Mouse (Mus musculus) kidney, embryonic 16.5 days (tissue): Measurements from ENCODE around the gene Ppp5c. TPM values are rescaled to one million over a fixed set of nuclear protein-coding genes. Genes with fewer than 3 reads are reported as not detected.

Experiments
- ATAC-seq: fragments of 200-750 bp; cut with Nextera tagmentation; 2 replicates; pipeline ENCODE4 v1.8.0; 2017; ENCODE audit warnings: moderate TSS enrichment; ENCODE audit not compliant: low FRiP score, low TSS enrichment
- H3K27ac ChIP-seq: fragments of 300-500 bp; sonication (generic); 2 replicates; pipeline ENCODE4 v1.5.1; 2014; ENCODE audit warnings: low read length
- H3K27me3 ChIP-seq: fragments of 300-500 bp; sonication (generic); 2 replicates; pipeline ENCODE4 v1.6.1; 2014; ENCODE audit warnings: low read length, control low read depth, mixed read lengths; ENCODE audit not compliant: insufficient read depth
- H3K36me3 ChIP-seq: fragments of 300-500 bp; sonication (generic); 2 replicates; pipeline ENCODE4 v1.6.1; 2014; ENCODE audit warnings: low read length, control low read depth, mixed read lengths; ENCODE audit not compliant: insufficient read depth
- H3K4me1 ChIP-seq: fragments of 300-500 bp; sonication (generic); 2 replicates; pipeline ENCODE4 v1.6.1; 2014; ENCODE audit warnings: low read length, control low read depth, mixed read lengths; ENCODE audit not compliant: insufficient read depth
- H3K4me2 ChIP-seq: fragments of 300-500 bp; sonication (generic); replicated peaks from 2 replicates; pipeline ENCODE4 v1.6.1; 2014; ENCODE audit warnings: low read depth, low read length
- H3K4me3 ChIP-seq: fragments of 300-500 bp; sonication (generic); 2 replicates; pipeline ENCODE4 v1.5.1; 2014; ENCODE audit warnings: mild to moderate bottlenecking, low read length
- H3K9ac ChIP-seq: fragments of 300-500 bp; sonication (generic); replicated peaks from 2 replicates; pipeline ENCODE4 v1.6.1; 2014; ENCODE audit warnings: low read length
- H3K9me3 ChIP-seq: fragments of 300-500 bp; sonication (generic); 2 replicates; pipeline ENCODE4 v1.6.1; 2016; ENCODE audit warnings: low read length, control low read depth
- WGBS: fragments of 180-500 bp; shearing (Covaris S2); extraction: QIAGEN DNeasy Blood & Tissue Kit; methylation state at CpG from one replicate; pipeline ENCODE4 v1.1.7; 2014; 5-methylcytosine and 5-hydroxymethylcytosine counted together
- polyA plus RNA-seq: library from polyadenylated mRNA; unstranded; fragments of >200 nt; fragmentation: Nextera tagmentation; extraction: Ambion mirVana; gene quantifications from 2 replicates; pipeline ENCODE4 v1.2.1, GENCODE M21; 2015

Ppp5c gene
- polyA plus RNA-seq, 1 experiment from 2014 or later: 125 TPM

DNA sequence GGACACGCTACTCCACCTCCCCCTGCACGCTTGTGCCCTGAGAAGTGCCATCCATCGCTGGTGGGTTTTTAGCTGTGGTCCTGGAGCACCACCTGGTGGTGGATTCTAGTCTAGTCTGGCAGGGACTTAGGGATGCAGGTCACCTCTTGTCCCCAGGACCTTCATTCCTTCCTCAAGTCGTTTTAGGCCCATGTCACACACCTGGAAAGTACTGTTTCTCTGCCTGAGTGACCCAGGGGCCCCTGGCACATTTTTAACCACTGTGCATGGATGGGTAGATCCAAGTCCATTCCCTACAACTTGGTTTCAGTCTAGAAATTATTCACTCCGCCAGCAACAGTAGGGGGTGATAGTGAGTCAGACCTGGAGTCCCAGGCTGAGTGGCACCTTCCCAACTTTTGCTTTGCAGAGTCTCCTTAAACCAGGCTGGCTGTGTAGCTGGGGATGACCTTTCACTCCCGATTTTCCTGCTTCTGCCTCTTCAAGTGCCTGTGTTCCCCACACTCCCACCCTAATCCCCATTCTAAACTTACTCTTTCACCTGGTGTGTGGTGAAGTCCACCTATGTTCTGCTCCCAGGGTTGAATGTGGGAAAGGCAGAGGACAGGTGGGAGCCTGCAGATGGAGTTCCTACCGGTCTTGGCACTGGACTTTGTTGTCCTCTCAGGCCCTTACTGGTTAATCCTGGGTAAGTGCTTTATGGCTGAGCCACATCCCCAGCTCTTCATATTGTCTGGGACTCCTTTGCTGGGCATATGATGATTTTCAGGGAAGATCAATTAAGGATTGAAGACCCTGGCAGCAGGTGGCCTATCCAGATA, 25.1 kb downstream of the Ppp5c start:
- WGBS: 11% methylated on average over 7 of the region's 7 CpGs
- Histone ChIP-seq H3K36me3 (peaks cover 56% of the 10 kb centered on the region), H3K27me3 (no peaks in the 10 kb centered on the region), H3K9ac (no peak overlapping the region), H3K4me1 (no peaks in the 10 kb centered on the region), H3K27ac (peak overlapping the region; percentile 35), H3K9me3 (no peaks in the 10 kb centered on the region), H3K4me3 (no peak overlapping the region), H3K4me2 (no peak overlapping the region)
- peak; percentile 56 for ATAC-seq

DNA sequence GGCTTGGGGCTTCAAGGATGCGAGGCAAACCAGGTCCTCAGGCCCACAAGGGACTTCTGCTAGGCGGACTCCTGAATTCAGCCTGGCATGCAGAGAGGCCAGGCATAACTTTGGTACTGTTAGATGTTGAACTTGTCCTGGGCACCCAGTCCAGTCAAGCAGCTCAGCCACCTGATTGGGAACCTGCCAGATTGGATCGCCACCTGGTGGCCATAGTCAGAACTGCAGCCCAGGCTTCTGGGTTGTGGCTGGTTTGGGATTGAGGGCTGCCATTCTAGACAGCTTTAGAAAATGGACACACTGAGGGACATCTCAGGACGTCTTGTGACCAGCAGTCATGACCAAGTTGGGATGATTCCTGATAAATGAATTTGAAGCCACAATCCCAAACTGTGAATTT, 28.1 kb downstream of the Ppp5c start:
- H3K4me1 ChIP-seq: peaks cover 25% of the 10 kb centered on the region
- peaks cover 35% of the 10 kb centered on the region for H3K36me3 ChIP-seq
- no peak overlapping the region for H3K4me2 ChIP-seq
- no peak overlapping the region for H3K4me3 ChIP-seq
- H3K27ac ChIP-seq: no peak overlapping the region
- ATAC-seq: no peak
- H3K9ac ChIP-seq: no peak overlapping the region
- H3K9me3 ChIP-seq: no peaks in the 10 kb centered on the region
- 28% methylated on average over 4 of the region's 4 CpGs for WGBS
- no peaks in the 10 kb centered on the region for H3K27me3 ChIP-seq

GRCm38 (mm10) chr7:16999233-16999632, 28.5 kb downstream of the Ppp5c start:
- no peak for ATAC-seq
- WGBS: 76% methylated on average over 4 of the region's 4 CpGs
- Histone ChIP-seq H3K4me1 (peaks cover 25% of the 10 kb centered on the region), H3K4me2 (no peak overlapping the region), H3K36me3 (peaks cover 35% of the 10 kb centered on the region), H3K27ac (no peak overlapping the region), H3K9me3 (no peaks in the 10 kb centered on the region), H3K4me3 (no peak overlapping the region), H3K9ac (no peak overlapping the region), H3K27me3 (no peaks in the 10 kb centered on the region)

- Histone ChIP-seq H3K9ac (peak overlapping the region; percentile 86), H3K27ac (peak overlapping the region; percentile 1; the same call in 1 of the 2 replicates), H3K4me2 (peak overlapping the region; percentile 81), H3K4me1 (peaks cover 43% of the 10 kb centered on the region), H3K9me3 (no peaks in the 10 kb centered on the region), H3K4me3 (peak overlapping the region; percentile 84), H3K27me3 (no peaks in the 10 kb centered on the region), H3K36me3 (peaks cover 22% of the 10 kb centered on the region)
- ATAC-seq: no peak
- 63% methylated on average over 4 of the region's 4 CpGs for WGBS
These were observed 32.4 kb downstream of the Ppp5c start for GRCm38 (mm10) chr7:16995345-16995744.

GRCm38 (mm10) chr7:16994400-16994799, 33.3 kb downstream of the Ppp5c start:
- Histone ChIP-seq H3K4me1 (peaks cover 51% of the 10 kb centered on the region), H3K9me3 (no peaks in the 10 kb centered on the region), H3K36me3 (peaks cover 15% of the 10 kb centered on the region), H3K4me3 (peak overlapping the region; percentile 84), H3K27me3 (no peaks in the 10 kb centered on the region), H3K27ac (peak overlapping the region; percentile 92), H3K9ac (peak overlapping the region; percentile 86), H3K4me2 (peak overlapping the region; percentile 81)
- WGBS: under 1% methylated on average over 20 of the region's 20 CpGs
- no peak for ATAC-seq

- peak overlapping the region; percentile 92 for H3K27ac ChIP-seq
- H3K4me2 ChIP-seq: peak overlapping the region; percentile 81
- whole genome bisulfite sequencing: under 1% methylated on average over 27 of the region's 27 CpGs
- peaks cover 51% of the 10 kb centered on the region for H3K4me1 ChIP-seq
- H3K9ac ChIP-seq: peak overlapping the region; percentile 86
- peaks cover 15% of the 10 kb centered on the region for H3K36me3 ChIP-seq
- peak overlapping the region; percentile 84 for H3K4me3 ChIP-seq
- H3K27me3 ChIP-seq: no peaks in the 10 kb centered on the region
- peak; percentile 94 for ATAC-seq
- no peaks in the 10 kb centered on the region for H3K9me3 ChIP-seq
These were observed 33.9 kb downstream of the Ppp5c start for GRCm38 (mm10) chr7:16993651-16994399.

DNA sequence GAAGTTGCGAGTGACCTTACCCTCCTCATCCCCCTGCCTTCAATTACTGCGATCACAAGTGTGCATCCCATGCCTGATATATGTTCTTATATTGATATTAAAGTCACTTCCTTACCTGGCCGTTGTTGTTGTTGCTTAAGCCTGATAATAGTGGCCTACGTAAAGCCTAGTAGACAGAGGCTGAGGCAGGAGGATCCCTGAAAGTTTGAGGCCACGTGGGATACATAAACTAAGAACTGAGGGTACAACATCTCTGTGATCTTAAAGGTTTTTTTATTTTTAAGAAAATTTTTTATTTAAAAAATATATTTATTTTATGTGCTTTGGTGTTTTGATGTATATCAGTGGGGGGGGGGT, 35.3 kb downstream of the Ppp5c start, which contains the start of gene Ccdc8:
TSS of gene Ccdc8 (plus strand) at position 258 of the 357 bp plus-strand sequence.
- ATAC-seq: no peak
- Histone ChIP-seq H3K9me3 (no peaks in the 10 kb centered on the region), H3K36me3 (peaks cover 5% of the 10 kb centered on the region; the same call in 1 of the 2 replicates), H3K9ac (peak within 1 kb of the TSS; percentile 53), H3K4me1 (peaks cover 53% of the 10 kb centered on the region), H3K4me2 (peak within 1 kb of the TSS; percentile 81), H3K4me3 (peak within 1 kb of the TSS; percentile 84), H3K27me3 (no peaks in the 10 kb centered on the region), H3K27ac (peak within 1 kb of the TSS; percentile 98)
- 90% methylated on average over 5 of the region's 5 CpGs for WGBS

DNA sequence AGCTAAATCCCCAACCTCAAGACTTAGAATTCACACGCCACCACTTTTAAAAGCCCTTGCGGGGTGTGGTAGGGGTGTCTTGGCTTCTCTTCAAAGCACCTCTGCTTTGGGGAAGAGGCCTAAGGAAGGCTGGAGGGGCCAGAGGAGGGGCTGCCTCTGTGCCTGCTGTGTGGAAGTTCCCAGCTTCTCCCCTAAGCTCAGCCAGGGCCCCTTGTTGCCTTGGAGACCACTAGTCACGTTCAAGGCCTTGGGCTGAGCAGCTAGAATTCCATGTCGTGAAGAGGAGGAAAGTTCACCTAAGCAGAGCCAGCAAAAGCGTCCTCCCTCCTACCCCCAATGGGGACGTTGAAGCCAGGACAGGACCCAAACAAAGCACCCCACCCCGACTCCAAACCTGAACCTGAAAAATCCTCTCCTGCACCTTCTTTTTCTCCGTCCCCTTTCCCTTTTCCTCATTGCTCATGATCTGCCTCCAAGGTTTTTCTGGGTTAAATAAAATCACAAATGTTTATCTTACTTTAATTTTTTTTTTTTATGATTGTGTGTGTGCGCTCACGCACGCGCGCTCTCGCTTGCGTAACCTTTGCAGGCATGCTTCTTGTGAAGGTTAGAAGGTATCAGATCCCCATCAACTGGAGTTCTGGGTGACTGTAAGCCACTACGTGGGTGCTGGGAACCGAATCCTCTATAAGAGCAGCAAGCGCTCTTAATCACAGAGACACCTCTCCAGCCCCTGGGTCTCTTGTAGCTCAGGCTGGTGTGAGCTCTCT, 35.9 kb downstream of the Ppp5c start:
- peak; percentile 85 for ATAC-seq
- H3K4me1 ChIP-seq: peaks cover 52% of the 10 kb centered on the region

GRCm38 (mm10) chr7:16990006-16990744, 37.5 kb downstream of the Ppp5c start:
- no peak for ATAC-seq
- Histone ChIP-seq H3K36me3 (no peaks in the 10 kb centered on the region), H3K4me2 (peak overlapping the region; percentile 25; the same call in 1 of the 2 replicates), H3K9me3 (no peaks in the 10 kb centered on the region), H3K27ac (peak overlapping the region; percentile 98), H3K4me3 (no peak overlapping the region), H3K27me3 (no peaks in the 10 kb centered on the region), H3K4me1 (peaks cover 36% of the 10 kb centered on the region), H3K9ac (peak overlapping the region; percentile 45; the same call in 1 of the 2 replicates)
- 31% methylated on average over 15 of the region's 15 CpGs for WGBS

More for the DNA sequence above, 35.9 kb downstream of the Ppp5c start:
- WGBS: 27% methylated on average over 18 of the region's 18 CpGs
- peak overlapping the region; percentile 37 for H3K4me2 ChIP-seq
- peak overlapping the region; percentile 98 for H3K27ac ChIP-seq
- H3K4me3 ChIP-seq: no peak overlapping the region
- H3K36me3 ChIP-seq: no peaks in the 10 kb centered on the region
- H3K9me3 ChIP-seq: no peaks in the 10 kb centered on the region
- no peaks in the 10 kb centered on the region for H3K27me3 ChIP-seq
- H3K9ac ChIP-seq: peak overlapping the region; percentile 53
